Mouse (Mus musculus) left cerebral cortex, adult 2 months (tissue): ENCODE results near the gene Mocs3. TPM values are rescaled to one million over a fixed set of nuclear protein-coding genes. Genes with fewer than 3 reads are reported as not detected.
A peak's percentile ranks its signal among the peaks of the same experiment; 100 is the strongest.

Experiments
- DNase-seq, 2 experiments: peaks; one replicate each; pipeline ENCODE4 v3.0.0; 2021 to 2022; ENCODE audit warnings: low spot score in 2 of 2, mixed read lengths in 1 of 2; ENCODE audit errors: extremely low spot score in 1 of 2
- H3K27ac ChIP-seq: fragments of 200-600 bp; 2 replicates; pipeline ENCODE4 v1.8.1; 2022
- H3K4me3 ChIP-seq: fragments of 200-600 bp; 2 replicates; pipeline ENCODE4 v1.8.1; 2022
- CTCF ChIP-seq: fragments of 200-600 bp; IDR thresholded peaks from 2 replicates; pipeline ENCODE4 v1.8.1; 2022; ENCODE audit warnings: antibody characterized with exemption, mild to moderate bottlenecking, moderate library complexity
- intact Hi-C: fragments of 180-260 bp; cut with DNase I; formaldehyde crosslinking; loops from one replicate; pipeline ENCODE4 v1.15.1; 2025
- long read RNA-seq, 2 experiments: library from polyadenylated mRNA; stranded (forward); transcript quantifications; one replicate each; pipeline ENCODE4 v2.0.0; 2021; ENCODE audit warnings: borderline mapping rate in 2 of 2
- total RNA-seq, 2 experiments: library from RNA; stranded (reverse); gene quantifications; 2 replicates each; pipeline ENCODE4 v1.2.3; 2021

Mocs3 gene
- 10 to 100 TPM; 19.6 to 20.1 TPM for total RNA-seq
- long read RNA-seq, experiment 1, transcript Mocs3-201 (1 exons, 1,973 nt) = major isoform, 34 of 34 reads
- long read RNA-seq, experiment 1, partial matches to known transcripts = 0 of 34 reads
- long read RNA-seq, experiment 1, other reads (novel, unspliced or antisense) = 0 of 34 reads
- long read RNA-seq, experiment 2, transcript Mocs3-201 (1 exons, 1,973 nt) = major isoform, 35 of 35 reads
- long read RNA-seq, experiment 2, partial matches to known transcripts = 0 of 35 reads
- long read RNA-seq, experiment 2, other reads (novel, unspliced or antisense) = 0 of 35 reads

- peak within 1 kb of the TSS; percentile 94 for H3K4me3 ChIP-seq
- peak within 1 kb of the TSS; percentile 99 for H3K27ac ChIP-seq
- DNase-seq = peak; percentile 86 to 87
- intact Hi-C loops = loop anchor here (2.0 kb wide), 1 partner anchor 23 kb away; the partner anchor contains the start of gene Adnp
- TF ChIP-seq CTCF = no peak
Measured at GRCm38 (mm10) chr2:168230026-168230728, at the start of gene Mocs3, which contains the start of the genes Gm20716 and Dpm1. Gene Mocs3, plus strand, starts transcription at chr2:168230622. Gene Gm20716, minus strand, starts transcription at chr2:168230364. Gene Dpm1, minus strand, starts transcription at chr2:168230591.

DNA sequence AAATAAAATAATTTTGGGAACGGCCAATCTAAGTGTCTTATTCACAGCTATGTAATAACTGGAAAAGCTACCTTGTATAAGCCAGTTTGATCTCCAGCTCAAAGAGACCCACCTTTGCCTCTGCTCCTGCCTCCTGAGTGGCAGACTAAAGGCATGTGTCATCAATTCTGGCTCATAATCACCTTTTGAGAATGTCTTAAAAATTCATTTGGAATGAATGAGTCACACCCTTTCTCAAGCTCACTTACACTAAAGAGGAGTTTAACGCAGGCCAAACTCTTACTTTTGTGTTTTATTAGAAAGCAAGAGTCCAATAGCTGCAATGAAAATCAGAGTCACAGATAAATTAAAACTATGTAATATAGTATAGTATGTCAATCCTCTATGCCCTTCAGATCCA lies 38.6 kb upstream of the Mocs3 start:
- no peak for DNase-seq
- no peak overlapping the region for H3K27ac ChIP-seq
- TF ChIP-seq CTCF = no peak
- intact Hi-C loops = no loop called here
- no peak overlapping the region for H3K4me3 ChIP-seq

- no peak for DNase-seq
- TF ChIP-seq CTCF = no peak
- Histone ChIP-seq H3K27ac (no peak overlapping the region), H3K4me3 (no peak overlapping the region)
- intact Hi-C loops = no loop called here
Measured at GRCm38 (mm10) chr2:168193685-168194084, 36.7 kb upstream of the Mocs3 start.

DNA sequence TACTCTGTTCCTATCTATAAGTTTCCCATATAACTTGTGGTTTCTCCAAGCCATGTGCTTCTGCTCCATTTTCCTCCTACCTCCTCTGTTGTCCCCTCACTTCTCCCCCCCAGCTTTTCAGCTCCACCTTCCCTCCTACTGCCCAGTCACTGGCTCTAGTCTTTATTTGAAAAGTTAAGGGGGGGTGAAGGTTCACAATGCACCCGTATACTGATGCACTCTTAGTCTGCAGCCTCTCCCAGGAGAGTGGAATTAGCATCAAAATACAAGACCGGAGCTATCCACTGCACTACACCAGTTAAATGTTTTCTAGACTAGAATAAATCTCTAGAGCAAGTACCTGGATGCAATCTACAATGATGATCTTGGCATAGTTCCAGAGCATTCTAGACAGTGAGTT lies 34.7 kb upstream of the Mocs3 start:
- H3K4me3 ChIP-seq = no peak overlapping the region
- DNase-seq = no peak
- no peak overlapping the region for H3K27ac ChIP-seq
- TF ChIP-seq CTCF = no peak
- intact Hi-C loops = no loop called here

GRCm38 (mm10) chr2:168198421-168198820 lies 32.0 kb upstream of the Mocs3 start:
- no peak for DNase-seq
- TF ChIP-seq CTCF = no peak
- no peak overlapping the region for H3K27ac ChIP-seq
- intact Hi-C loops = no loop called here
- H3K4me3 ChIP-seq = no peak overlapping the region

- intact Hi-C loops = no loop called here
- TF ChIP-seq CTCF = no peak
- no peak overlapping the region for H3K4me3 ChIP-seq
Measured at GRCm38 (mm10) chr2:168199476-168199875, 30.9 kb upstream of the Mocs3 start.

DNA sequence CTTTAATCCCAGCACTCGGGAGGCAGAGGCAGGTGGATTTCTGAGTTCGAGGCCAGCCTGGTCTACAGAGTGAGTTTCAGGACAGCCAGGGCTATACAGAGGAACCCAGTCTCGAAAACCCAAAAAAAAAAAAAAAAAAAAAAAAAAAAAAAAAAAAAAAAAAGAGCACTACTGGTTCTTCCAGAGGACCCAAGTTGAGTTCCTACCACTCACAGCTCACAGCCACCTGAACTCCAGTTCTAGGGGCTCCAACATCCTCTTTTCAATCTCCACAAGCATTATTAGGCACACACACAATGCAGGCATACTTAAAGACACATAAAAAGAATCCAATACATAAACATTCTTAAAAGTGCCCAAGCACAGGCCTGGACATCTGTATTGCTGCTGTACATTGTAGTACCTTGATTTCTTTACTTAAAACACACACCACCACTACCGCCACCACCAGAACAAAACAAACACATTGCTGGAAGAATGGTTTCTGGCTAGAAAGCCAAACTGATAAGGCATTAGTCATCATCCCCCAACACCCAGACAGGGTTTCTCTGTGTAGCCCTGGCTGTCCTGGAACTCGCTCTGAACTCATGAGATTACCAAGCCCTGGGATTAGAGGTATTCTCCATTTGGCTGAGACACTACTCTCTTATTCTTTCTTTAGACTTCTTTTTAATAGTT lies 30.3 kb upstream of the Mocs3 start:
- no peak for TF ChIP-seq CTCF
- intact Hi-C loops = loop anchor here (10.0 kb wide), 1 partner anchor 515 kb away; the partner anchor contains the start of genes Cebpb and Tmem189
- DNase-seq = no peak
- no peak overlapping the region for H3K27ac ChIP-seq
- no peak overlapping the region for H3K4me3 ChIP-seq

More at GRCm38 (mm10) chr2:168199476-168199875, 30.9 kb upstream of the Mocs3 start:
- DNase-seq = no peak
- H3K27ac ChIP-seq = no peak overlapping the region

- TF ChIP-seq CTCF = no peak; the same call in 1 of the 2 replicates
- intact Hi-C loops = loop anchor here (2.0 to 10.0 kb wide), 2 partner anchors 90 to 520 kb away; partner anchors contain the start of genes Cebpb and Tmem189
- no peak overlapping the region for H3K27ac ChIP-seq
- H3K4me3 ChIP-seq = peak overlapping the region; percentile 97
- no peak for DNase-seq
Measured at GRCm38 (mm10) chr2:168204476-168204999, 25.9 kb upstream of the Mocs3 start.

GRCm38 (mm10) chr2:168205265-168205664 lies 25.2 kb upstream of the Mocs3 start:
- peak; percentile 95 for TF ChIP-seq CTCF
- intact Hi-C loops = loop anchor here (2.0 to 10.0 kb wide), 2 partner anchors 90 to 520 kb away; partner anchors contain the start of genes Cebpb and Tmem189
- Histone ChIP-seq H3K4me3 (peak overlapping the region; percentile 97), H3K27ac (peak overlapping the region; percentile 93)
- DNase-seq = peak; percentile 87 to 90

DNA sequence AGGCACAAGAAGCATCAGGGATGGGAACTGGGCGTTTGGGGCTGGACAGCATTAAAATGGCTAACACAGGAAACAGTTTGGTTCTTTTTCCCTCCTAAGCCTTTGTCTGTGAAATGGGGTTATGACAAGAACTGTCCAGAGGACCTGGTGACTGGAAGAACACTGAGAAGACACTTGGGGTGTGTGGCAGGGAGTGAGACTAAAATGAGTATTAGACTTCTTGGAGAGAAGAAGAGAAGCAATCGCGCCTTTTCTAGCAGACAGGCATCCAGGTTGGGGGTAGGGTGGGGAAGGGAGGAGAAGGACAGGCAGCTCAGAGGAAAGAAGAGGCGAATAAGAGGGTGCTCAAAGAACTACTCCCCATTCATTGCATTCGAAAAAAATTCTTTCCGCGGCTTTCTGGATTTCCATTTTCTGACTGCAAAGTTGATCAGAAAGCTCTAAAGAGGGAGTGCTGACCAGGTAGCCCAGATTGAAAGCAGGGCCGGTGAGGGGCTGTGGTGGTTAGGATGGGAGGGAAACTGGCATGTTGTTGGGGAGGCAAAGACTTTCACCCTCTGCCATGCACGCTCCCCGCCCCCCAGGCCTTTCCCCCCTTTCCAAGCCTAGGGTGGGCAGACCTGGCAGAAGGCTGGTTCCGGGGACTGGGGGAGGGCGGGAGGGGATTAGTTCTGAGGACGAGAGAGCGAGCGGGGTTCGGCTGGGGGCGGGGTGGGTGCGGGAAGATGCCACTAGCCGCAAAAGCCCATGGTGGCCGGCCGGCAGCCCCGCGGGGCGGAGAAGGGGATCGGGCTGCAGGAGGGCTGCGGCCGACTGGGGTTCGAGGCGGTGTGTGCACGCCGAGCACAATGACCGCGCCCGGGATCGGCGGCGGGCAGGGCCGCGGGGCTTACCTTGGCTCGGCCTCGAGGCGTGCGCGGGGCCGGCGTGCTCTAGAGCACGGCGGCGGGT lies 24.5 kb upstream of the Mocs3 start:
- intact Hi-C loops = loop anchor here (1.0 to 10.0 kb wide), 4 partner anchors 25 to 521 kb away; partner anchors contain the start of genes Cebpb, Dpm1, Gm20716 and Mocs3
- DNase-seq = peak in 1 of 2 experiments; percentile 25
- no peak for TF ChIP-seq CTCF
- H3K4me3 ChIP-seq = peak overlapping the region; percentile 97
- peak overlapping the region; percentile 93 for H3K27ac ChIP-seq
